10 mouse cellular contexts compared by ENCODE assay signal in the genomic region with DNA sequence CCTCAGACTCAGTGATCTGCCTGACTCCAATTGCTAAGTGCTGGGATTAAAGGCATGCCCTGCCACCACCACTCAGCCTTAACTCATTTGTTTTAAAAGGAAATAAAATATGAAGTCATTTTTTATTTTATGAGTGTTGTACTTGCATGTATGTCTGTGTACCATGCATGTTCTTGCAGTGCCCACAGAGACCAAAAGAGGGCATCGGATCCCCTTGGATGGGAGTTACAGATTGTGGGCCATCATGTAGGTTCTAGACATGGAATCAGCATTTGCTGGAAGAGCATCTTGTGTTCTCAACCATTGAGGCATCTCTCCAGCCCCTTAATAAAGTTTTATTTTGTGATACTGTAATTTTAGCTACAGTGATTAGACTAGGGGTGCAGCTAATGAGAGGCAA. TPM values are rescaled to one million over a fixed set of nuclear protein-coding genes. Genes with fewer than 3 reads are reported as not detected.
DNase-seq lines count a peak whose midpoint lies in the region; TF ChIP-seq lines count a peak whose summit lies in the region.
"Had no signal": no experiment of that assay in that cellular context is flagged by ENCODE, and none has a peak within 500 bp of the region (broad histone marks: within the 10 kb centered on the region; RNA-seq: fewer than 3 reads in every experiment).

No protein-coding gene starts in this region.

- no peaks in the 10 kb centered on the region for H3K9me3 ChIP-seq in ES-E14 (ENCODE audit: control insufficient read depth, insufficient read depth, low read depth, low read length)
- H3K9me3 ChIP-seq: lung, embryonic 15.5 days had no signal

- no peak overlapping the region for H3K27ac ChIP-seq in ES-E14 (ENCODE audit: insufficient read depth, low read depth, low read length, poor library complexity, severe bottlenecking)
- H3K27ac ChIP-seq in bone marrow macrophage, adult 2 months (ENCODE audit: insufficient read depth, low read depth, low read length), result no peak overlapping the region
- H3K27ac ChIP-seq: lung, embryonic 15.5 days had no signal

- H3K36me3 ChIP-seq in ES-E14 (ENCODE audit: control insufficient read depth, insufficient read depth, low read length, poor library complexity, severe bottlenecking), result peaks cover 9% of the 10 kb centered on the region; the same call in 1 of the 2 replicates

- no peak for TF ChIP-seq POLR2A in bone marrow macrophage, adult 2 months (IDR thresholded peaks at IDR 0.05; ENCODE audit: borderline replicate concordance, low read depth, low read length)

- no peak overlapping the region for H3K9ac ChIP-seq in ES-E14 (ENCODE audit: insufficient read depth, low read depth, low read length, poor library complexity, severe bottlenecking)
- H3K9ac ChIP-seq: lung, embryonic 15.5 days had no signal

- DNase-seq in kidney, postnatal 10 days, result peak; percentile 25
- DNase-seq in kidney, postnatal 14 days, result no peak
- DNase-seq in ES-E14 (ENCODE audit: low read depth, low spot score), result peak; percentile 38
- peak; percentile 50 to 75 for DNase-seq in spleen, postnatal 10 days (ENCODE audit: low spot score in 2 of 2)
- DNase-seq in urinary bladder, postnatal 10 days (ENCODE audit: low spot score), result no peak
- DNase-seq in neural tube, embryonic 10.5 days (ENCODE audit: extremely low spot score, low spot score), result no peak
- DNase-seq: gastrocnemius, postnatal 25 days; kidney, adult 18-20 months had no signal

- peaks cover 2 to 3% of the 10 kb centered on the region in 2 experiments; a peak in 1 of 4 replicates for H3K4me1 ChIP-seq in ES-E14 (ENCODE audit: control insufficient read depth in 2 of 2, insufficient read depth in 2 of 2, low read length in 2 of 2, poor library complexity in 1 of 2)
- peaks cover 15% of the 10 kb centered on the region for H3K4me1 ChIP-seq in bone marrow macrophage, adult 2 months (ENCODE audit: control insufficient read depth, insufficient read depth, low read length)

- H3K4me3 ChIP-seq in ES-E14 (ENCODE audit: insufficient read depth in 1 of 2, low read depth in 1 of 2, low read length in 2 of 2, poor library complexity in 1 of 2, severe bottlenecking in 1 of 2), result no peak overlapping the region
- no peak overlapping the region for H3K4me3 ChIP-seq in bone marrow macrophage, adult 2 months (ENCODE audit: insufficient read depth, low read length)
- H3K4me3 ChIP-seq: lung, embryonic 15.5 days had no signal

- TF ChIP-seq CTCF in bone marrow macrophage, adult 2 months (IDR thresholded peaks at IDR 0.05; ENCODE audit: low read depth, low read length), result peak; percentile 20; the same call in 1 of the 2 replicates

- in situ Hi-C loops in ES-E14 (cut with MboI; ENCODE audit: low sequenced_read_pairs in 2 of 2, unreplicated experiment in 2 of 2), result no loop called here

TF ChIP-seq in ES-E14, 5 proteins besides CTCF, POLR2A, EP300 and RAD21:
- no peak for TF ChIP-seq HCFC1 (IDR thresholded peaks at IDR 0.05; ENCODE audit: borderline replicate concordance, insufficient read depth, low read length)
- TF ChIP-seq ZC3H11A (IDR thresholded peaks at IDR 0.05; ENCODE audit: borderline replicate concordance, low read depth, low read length), result no peak
- TF ChIP-seq ZNF384 (IDR thresholded peaks at IDR 0.05; ENCODE audit: low read depth, low read length), result no peak
- TF ChIP-seq CHD2 (IDR thresholded peaks at IDR 0.05; ENCODE audit: low read depth, low read length), result no peak
- no peak for TF ChIP-seq MAFK (IDR thresholded peaks at IDR 0.05; ENCODE audit: insufficient read depth, low read depth, low read length)

RNA-seq across cellular contexts. Expression of gene Eif2s1, which starts 3.8 kb away (rescaled TPM):
- total RNA-seq in ES-E14 (2012; rRNA removed), result 113 and 184 TPM in 2 replicates
- polyA plus RNA-seq in bone marrow macrophage, adult 2 months (2012; ENCODE audit: insufficient read depth, insufficient read length, missing spikeins), result 40.7 and 44.0 TPM in 2 replicates

RNA-seq across cellular contexts. Expression of gene Atp6v1d, which starts 4.0 kb away (rescaled TPM):
- total RNA-seq in ES-E14 (2012; rRNA removed), result 34.8 and 44.6 TPM in 2 replicates
- 138 and 153 TPM in 2 replicates for polyA plus RNA-seq in bone marrow macrophage, adult 2 months (2012; ENCODE audit: insufficient read depth, insufficient read length, missing spikeins)

RNA-seq across cellular contexts. Expression of gene Plek2, which starts 41.3 kb away (rescaled TPM):
- 0.98 and 1.1 TPM in 2 replicates for total RNA-seq in ES-E14 (2012; rRNA removed)
- not detected in 2 replicates for polyA plus RNA-seq in bone marrow macrophage, adult 2 months (2012; ENCODE audit: insufficient read depth, insufficient read length, missing spikeins)

Comparison
In these comparisons a context has a peak if more than half of its experiments do, and no peak if none do; other contexts are left out.
1. DNase-seq: peak in kidney, postnatal 10 days (single experiment), ES-E14 (single experiment) and spleen, postnatal 10 days (2 of 2); none in kidney, postnatal 14 days (single experiment), urinary bladder, postnatal 10 days (single experiment) and neural tube, embryonic 10.5 days (single experiment).